Mouse (Mus musculus) midbrain, postnatal 0 days (tissue): Measurements from ENCODE around the gene Kif1c. TPM values are rescaled to one million over a fixed set of nuclear protein-coding genes. Genes with fewer than 3 reads are reported as not detected.

Source experiments
- ATAC-seq: fragments of 200-750 bp; cut with Nextera tagmentation; 2 replicates; pipeline ENCODE4 v1.8.0; 2017; ENCODE audit warnings: moderate number of reproducible peaks, mild to moderate bottlenecking, moderate TSS enrichment, moderate library complexity; ENCODE audit not compliant: low FRiP score
- DNase-seq: peaks from one replicate; pipeline ENCODE4 v3.0.0-alpha.2; 2015; ENCODE audit warnings: low spot score
- H3K27ac ChIP-seq: fragments of 300-500 bp; sonication (generic); 2 replicates; pipeline ENCODE4 v1.5.1; 2014; ENCODE audit warnings: low read depth, mild to moderate bottlenecking, low read length, mixed read lengths
- H3K27me3 ChIP-seq: fragments of 300-500 bp; sonication (generic); 2 replicates; pipeline ENCODE4 v1.6.1; 2014; ENCODE audit warnings: low read length, control low read depth, mixed read lengths; ENCODE audit not compliant: insufficient read depth
- H3K36me3 ChIP-seq: fragments of 300-500 bp; sonication (generic); 2 replicates; pipeline ENCODE4 v1.6.1; 2014; ENCODE audit warnings: low read length, control low read depth, mixed read lengths; ENCODE audit not compliant: insufficient read depth
- H3K4me1 ChIP-seq: fragments of 300-500 bp; sonication (generic); 2 replicates; pipeline ENCODE4 v1.6.1; 2014; ENCODE audit warnings: mild to moderate bottlenecking, control low read depth, antibody characterized with exemption, low read length, mixed read lengths; ENCODE audit not compliant: insufficient read depth
- H3K4me2 ChIP-seq: fragments of 300-500 bp; sonication (generic); 2 replicates; pipeline ENCODE4 v1.6.1; 2014; ENCODE audit warnings: low read depth, mild to moderate bottlenecking, low read length, mixed read lengths; ENCODE audit not compliant: poor library complexity, severe bottlenecking
- H3K4me3 ChIP-seq: fragments of 300-500 bp; sonication (generic); 2 replicates; pipeline ENCODE4 v1.5.1; 2014; ENCODE audit warnings: low read depth, mild to moderate bottlenecking, low read length, moderate library complexity
- H3K9ac ChIP-seq: fragments of 300-500 bp; sonication (generic); replicated peaks from 2 replicates; pipeline ENCODE4 v1.6.1; 2014; ENCODE audit warnings: mild to moderate bottlenecking, low read length, moderate library complexity, mixed read lengths; ENCODE audit not compliant: poor library complexity, severe bottlenecking
- H3K9me3 ChIP-seq: fragments of 300-500 bp; sonication (generic); 2 replicates; pipeline ENCODE4 v1.6.1; 2016; ENCODE audit warnings: low read length, control low read depth
- CTCF ChIP-seq: IDR thresholded peaks from 2 replicates; pipeline ENCODE4 v1.5.1; 2016; ENCODE audit warnings: antibody characterized with exemption, mild to moderate bottlenecking
- WGBS: fragments of 180-500 bp; shearing (Covaris S2); extraction: QIAGEN DNeasy Blood & Tissue Kit; methylation state at CpG from one replicate; pipeline ENCODE4 v1.1.7; 2014; 5-methylcytosine and 5-hydroxymethylcytosine counted together
- polyA plus RNA-seq: library from polyadenylated mRNA; unstranded; fragments of >200 nt; fragmentation: Nextera tagmentation; extraction: Ambion mirVana; gene quantifications from 2 replicates; pipeline ENCODE4 v1.2.1, GENCODE M21; 2015
- total RNA-seq: library from RNA; depleted of rRNA; stranded (reverse); fragments of >200 nt; gene quantifications from 2 replicates; pipeline ENCODE4 v1.2.3, GENCODE M21; 2014

Gene Kif1c
- total and polyA plus RNA-seq, 2 experiments from 2014 or later: 1.9 to 30.9 TPM

GRCm38 (mm10) chr11:70657573-70657972 is 42.8 kb upstream of the Kif1c start:
- TF ChIP-seq CTCF: no peak
- H3K4me2 ChIP-seq: no peak overlapping the region
- ATAC-seq: no peak
- peaks cover 8% of the 10 kb centered on the region for H3K4me1 ChIP-seq
- no peaks in the 10 kb centered on the region for H3K9me3 ChIP-seq
- H3K27ac ChIP-seq: no peak overlapping the region
- peaks cover 8% of the 10 kb centered on the region for H3K36me3 ChIP-seq
- H3K9ac ChIP-seq: no peak overlapping the region
- no peak overlapping the region for H3K4me3 ChIP-seq
- 53% methylated on average over 6 of the region's 6 CpGs for WGBS
- H3K27me3 ChIP-seq: no peaks in the 10 kb centered on the region
- DNase-seq: no peak

- DNase-seq: no peak
- Histone ChIP-seq H3K27me3 (no peaks in the 10 kb centered on the region), H3K27ac (no peak overlapping the region), H3K4me1 (peaks cover 5% of the 10 kb centered on the region; the same call in 1 of the 2 replicates), H3K4me2 (no peak overlapping the region), H3K9me3 (no peaks in the 10 kb centered on the region), H3K36me3 (peaks cover 11% of the 10 kb centered on the region), H3K9ac (no peak overlapping the region), H3K4me3 (no peak overlapping the region)
- ATAC-seq: no peak
- WGBS: 61% methylated on average over 9 of the region's 9 CpGs
- TF ChIP-seq CTCF: no peak
Observed at GRCm38 (mm10) chr11:70657991-70658390, 42.4 kb upstream of the Kif1c start.

GRCm38 (mm10) chr11:70658521-70658920 is 41.8 kb upstream of the Kif1c start:
- no peak overlapping the region for H3K4me3 ChIP-seq
- no peak overlapping the region for H3K9ac ChIP-seq
- no peaks in the 10 kb centered on the region for H3K9me3 ChIP-seq
- peaks cover 5% of the 10 kb centered on the region; the same call in 1 of the 2 replicates for H3K4me1 ChIP-seq
- TF ChIP-seq CTCF: no peak
- ATAC-seq (no peak), DNase-seq (no peak)
- H3K27ac ChIP-seq: no peak overlapping the region
- 92% methylated on average over 5 of the region's 5 CpGs for WGBS
- no peaks in the 10 kb centered on the region for H3K27me3 ChIP-seq
- peaks cover 13% of the 10 kb centered on the region for H3K36me3 ChIP-seq
- H3K4me2 ChIP-seq: no peak overlapping the region

GRCm38 (mm10) chr11:70658942-70659341 is 41.4 kb upstream of the Kif1c start:
- Histone ChIP-seq H3K4me1 (peaks cover 5% of the 10 kb centered on the region; the same call in 1 of the 2 replicates), H3K9ac (no peak overlapping the region), H3K4me3 (no peak overlapping the region), H3K4me2 (no peak overlapping the region), H3K9me3 (no peaks in the 10 kb centered on the region), H3K27me3 (no peaks in the 10 kb centered on the region), H3K36me3 (peaks cover 16% of the 10 kb centered on the region), H3K27ac (no peak overlapping the region)
- DNase-seq: no peak
- no peak for TF ChIP-seq CTCF
- WGBS: 80% methylated on average over 8 of the region's 8 CpGs
- no peak for ATAC-seq

GRCm38 (mm10) chr11:70660571-70660970 is 39.8 kb upstream of the Kif1c start:
- DNase-seq (no peak), ATAC-seq (no peak)
- H3K4me3 ChIP-seq: no peak overlapping the region
- no peak overlapping the region for H3K9ac ChIP-seq
- 88% methylated on average over 8 of the region's 8 CpGs for WGBS
- H3K4me2 ChIP-seq: no peak overlapping the region
- no peaks in the 10 kb centered on the region for H3K27me3 ChIP-seq
- no peak for TF ChIP-seq CTCF
- H3K4me1 ChIP-seq: peaks cover 5% of the 10 kb centered on the region; the same call in 1 of the 2 replicates
- H3K9me3 ChIP-seq: no peaks in the 10 kb centered on the region
- no peak overlapping the region for H3K27ac ChIP-seq
- peaks cover 30% of the 10 kb centered on the region for H3K36me3 ChIP-seq

- ATAC-seq (no peak), DNase-seq (no peak)
- Histone ChIP-seq H3K27me3 (no peaks in the 10 kb centered on the region), H3K4me1 (no peaks in the 10 kb centered on the region), H3K9me3 (no peaks in the 10 kb centered on the region), H3K4me3 (no peak overlapping the region), H3K27ac (no peak overlapping the region), H3K36me3 (peaks cover 33% of the 10 kb centered on the region), H3K9ac (no peak overlapping the region), H3K4me2 (no peak overlapping the region)
- 87% methylated on average over 8 of the region's 8 CpGs for WGBS
- TF ChIP-seq CTCF: no peak
Observed at GRCm38 (mm10) chr11:70663101-70663500, 37.2 kb upstream of the Kif1c start.
